Mouse (Mus musculus): Measurements from ENCODE around the gene Prex1.

Prex1 gene

GRCm38 (mm10) chr2:166726891-166727290 lies 13.3 kb upstream of the Prex1 start:
- DNase-seq (ENCODE audit: low read depth, low spot score), result no peak

GRCm38 (mm10) chr2:166720416-166720815 lies 6.8 kb upstream of the Prex1 start:
- DNase-seq (ENCODE audit: low read depth, low spot score), result no peak

- peak; percentile 70 for DNase-seq (ENCODE audit: low read depth, low spot score)
Observed at GRCm38 (mm10) chr2:166719930-166720305, 6.3 kb upstream of the Prex1 start.

DNA sequence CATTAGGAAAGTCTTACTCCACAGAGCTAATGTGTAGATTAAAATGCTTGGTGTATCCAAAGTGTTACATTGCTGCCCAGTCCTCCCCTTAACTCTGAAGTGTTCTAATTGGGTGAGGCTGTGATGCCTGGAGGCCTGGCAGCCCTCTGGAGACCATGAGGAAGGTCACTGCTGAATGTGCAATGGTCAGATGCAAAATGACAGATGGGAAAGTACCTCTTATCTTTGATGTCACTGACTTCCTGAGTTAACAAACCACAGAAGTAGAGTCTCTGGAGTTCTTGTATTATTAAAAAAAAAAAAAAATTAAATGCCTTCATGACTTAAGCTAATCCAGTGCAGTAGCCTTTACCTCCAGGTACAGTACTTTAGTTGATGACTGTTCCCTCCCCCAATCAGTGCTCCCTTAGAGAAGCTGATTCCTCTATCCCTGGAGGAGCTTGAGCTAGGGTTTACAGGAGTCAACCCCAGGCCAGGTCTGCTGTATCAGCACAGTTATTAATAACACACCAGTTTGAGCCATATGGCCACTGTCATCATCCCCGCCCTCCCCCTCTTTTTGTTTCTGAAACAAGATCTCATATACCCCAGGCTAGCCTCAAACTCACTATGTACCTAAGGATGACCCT lies 5.8 kb upstream of the Prex1 start:
- no peak for DNase-seq (ENCODE audit: low read depth, low spot score)

- no peak for DNase-seq (ENCODE audit: low read depth, low spot score)
Observed at GRCm38 (mm10) chr2:166716067-166716466, 2.4 kb upstream of the Prex1 start.

DNA sequence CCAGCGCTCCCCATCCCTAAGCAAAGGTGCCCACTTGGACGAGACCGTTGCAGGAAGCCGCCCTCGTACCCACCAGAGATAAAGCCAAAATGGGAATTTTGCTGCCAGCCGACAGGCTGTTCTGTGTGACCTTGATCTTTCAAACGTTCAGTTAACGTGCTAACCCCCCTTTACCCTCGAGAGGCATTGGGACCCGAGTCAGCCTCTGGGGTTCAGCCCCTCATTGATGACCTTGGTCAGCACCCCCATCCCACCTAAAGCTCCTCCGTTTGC lies 731 bp upstream of the Prex1 start:
- no peak for DNase-seq (ENCODE audit: low read depth, low spot score)

- peak; percentile 72 for DNase-seq (ENCODE audit: low read depth, low spot score)
Observed at GRCm38 (mm10) chr2:166712801-166713689, 587 bp downstream of the Prex1 start.

DNA sequence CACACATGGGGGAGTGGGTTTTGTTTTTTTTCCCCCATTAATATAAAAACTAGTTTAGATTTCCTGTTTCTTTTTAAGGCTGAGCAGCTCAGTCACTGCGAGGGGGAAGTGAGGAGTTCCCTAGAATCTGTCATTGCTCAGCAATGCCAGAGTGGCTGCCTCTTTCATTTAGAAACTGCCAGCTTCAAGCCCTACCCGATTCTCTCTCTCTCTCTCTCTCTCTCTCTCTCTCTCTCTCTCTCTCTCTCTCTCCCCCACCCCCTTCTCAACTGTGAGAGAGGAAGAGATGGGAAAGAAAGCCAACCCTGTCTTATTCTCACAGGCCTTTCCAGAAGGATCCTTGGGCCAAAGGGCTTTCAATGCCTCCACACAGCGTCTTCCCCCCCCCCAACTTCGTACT lies 1.3 kb downstream of the Prex1 start:
- no peak for DNase-seq (ENCODE audit: low read depth, low spot score)

DNA sequence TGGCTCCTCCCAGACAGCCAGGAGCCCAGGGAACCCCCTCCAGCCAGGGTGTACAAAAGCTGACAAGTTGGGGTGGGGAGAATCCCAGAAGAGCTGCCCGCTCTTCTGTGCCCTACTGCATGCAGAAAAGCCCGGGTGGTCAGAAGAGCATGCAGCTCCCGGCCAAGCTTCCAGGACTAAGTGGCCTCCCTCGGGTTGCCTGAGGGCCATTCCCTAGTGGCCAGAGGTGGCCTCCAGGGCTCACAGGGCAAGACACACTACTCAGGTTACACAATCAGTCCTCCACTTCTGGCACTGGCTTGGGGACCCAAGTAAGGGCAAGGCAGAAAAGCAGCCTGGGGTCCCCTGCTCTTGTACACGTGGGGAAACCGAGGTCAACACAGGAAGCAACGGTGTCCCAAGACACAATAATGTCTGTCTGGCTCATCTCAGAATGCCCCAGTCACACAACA lies 1.9 kb downstream of the Prex1 start:
- DNase-seq (ENCODE audit: low read depth, low spot score), result no peak

- DNase-seq (ENCODE audit: low read depth, low spot score), result no peak
Observed at GRCm38 (mm10) chr2:166709883-166710282, 3.7 kb downstream of the Prex1 start.

DNA sequence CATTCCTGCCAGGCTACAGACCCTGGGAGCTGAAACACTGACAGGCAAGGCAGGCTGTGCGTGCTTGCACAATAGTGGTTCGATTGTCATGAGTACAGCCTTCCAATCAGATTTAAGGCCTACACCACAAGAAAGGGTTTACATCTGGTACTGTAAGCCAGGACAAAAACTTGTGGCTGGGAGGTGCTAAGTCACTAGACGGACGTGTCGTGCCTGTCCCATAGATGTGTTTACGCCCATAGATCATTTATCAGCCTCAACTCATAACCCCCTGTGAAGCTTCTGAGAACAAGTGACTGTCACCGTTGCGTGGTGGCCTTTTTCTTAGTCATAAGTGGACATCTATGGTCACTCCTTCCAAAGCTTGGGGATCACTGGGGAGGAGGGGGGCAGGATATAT lies 5.3 kb downstream of the Prex1 start:
- no peak for DNase-seq (ENCODE audit: low read depth, low spot score)

GRCm38 (mm10) chr2:166706526-166706925 lies 7.1 kb downstream of the Prex1 start:
- no peak for DNase-seq (ENCODE audit: low read depth, low spot score)

DNA sequence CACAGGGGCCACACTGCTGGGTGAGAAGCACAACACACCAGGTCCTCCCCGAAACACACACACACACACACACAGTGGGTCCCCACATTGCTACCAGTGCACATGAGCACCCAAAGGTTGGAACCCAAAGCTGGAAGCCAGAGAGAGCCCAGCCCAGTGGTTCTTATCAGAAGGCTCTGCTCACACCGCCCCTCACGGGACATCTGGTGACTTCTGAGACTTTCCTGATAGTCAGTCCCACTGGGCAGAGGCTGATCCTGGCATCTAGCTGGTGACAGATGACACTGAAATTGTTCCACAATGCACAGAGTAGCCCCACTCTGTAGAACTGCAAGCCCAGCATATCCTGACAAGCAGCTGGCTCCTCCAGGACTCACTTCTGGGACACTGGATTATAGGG lies 10.1 kb downstream of the Prex1 start:
- DNase-seq (ENCODE audit: low read depth, low spot score), result no peak

DNA sequence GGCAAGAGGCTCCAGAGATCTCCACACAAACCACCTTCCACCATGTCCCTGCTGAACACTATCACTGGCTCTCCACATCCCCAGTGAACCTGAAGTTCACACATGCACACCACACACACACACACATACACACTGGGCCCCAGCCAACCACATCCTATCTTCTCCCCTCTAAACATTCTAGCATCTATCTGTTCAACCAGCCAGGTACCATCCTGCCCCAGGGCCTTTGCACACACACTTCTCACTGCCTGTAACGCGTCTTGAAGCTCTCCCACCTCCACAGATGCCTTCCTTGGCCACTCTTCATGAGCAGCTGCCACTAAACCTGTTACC lies 11.6 kb downstream of the Prex1 start:
- no peak for DNase-seq (ENCODE audit: low read depth, low spot score)

DNA sequence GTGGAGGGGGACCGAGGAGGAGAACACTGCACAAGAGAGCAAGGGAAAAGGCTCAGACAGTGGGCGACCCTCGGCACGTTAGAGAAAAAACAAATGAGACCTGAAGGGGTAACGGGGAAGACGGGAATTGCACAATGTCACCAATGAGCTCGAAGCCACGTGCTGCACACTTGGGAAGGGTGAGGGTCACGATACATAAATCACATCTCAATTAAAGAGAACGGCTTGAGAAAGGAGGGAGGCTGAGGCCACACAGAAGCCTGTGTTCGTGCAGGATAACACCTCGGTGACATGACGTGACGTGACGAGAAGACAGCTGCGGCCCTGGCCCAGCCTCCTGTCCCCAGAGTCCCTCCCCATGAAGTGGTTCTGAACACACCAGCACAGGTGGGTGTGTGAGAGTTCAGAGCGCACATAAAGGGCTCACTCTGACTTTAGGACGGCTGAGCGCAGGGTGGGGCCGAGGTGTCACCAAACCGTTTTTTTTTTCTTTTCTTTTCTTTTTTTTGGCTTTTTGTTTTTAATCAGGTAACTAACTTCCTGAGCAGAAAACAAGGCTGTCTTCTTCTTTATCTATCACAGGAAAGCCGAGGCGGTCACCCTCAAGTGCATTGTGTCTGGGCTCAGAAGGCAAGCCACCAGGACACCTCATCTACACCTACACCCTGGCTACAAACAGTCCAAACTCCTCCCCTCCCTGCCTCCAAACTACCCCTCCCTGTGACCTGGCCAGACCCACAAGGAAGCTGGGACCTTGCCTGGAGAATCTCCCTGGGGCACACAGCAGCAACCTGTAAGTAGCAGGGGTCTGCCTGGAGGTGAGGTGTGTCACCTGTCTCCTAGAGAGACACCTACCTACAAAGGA lies 12.2 kb downstream of the Prex1 start:
- DNase-seq (ENCODE audit: low read depth, low spot score), result no peak

DNA sequence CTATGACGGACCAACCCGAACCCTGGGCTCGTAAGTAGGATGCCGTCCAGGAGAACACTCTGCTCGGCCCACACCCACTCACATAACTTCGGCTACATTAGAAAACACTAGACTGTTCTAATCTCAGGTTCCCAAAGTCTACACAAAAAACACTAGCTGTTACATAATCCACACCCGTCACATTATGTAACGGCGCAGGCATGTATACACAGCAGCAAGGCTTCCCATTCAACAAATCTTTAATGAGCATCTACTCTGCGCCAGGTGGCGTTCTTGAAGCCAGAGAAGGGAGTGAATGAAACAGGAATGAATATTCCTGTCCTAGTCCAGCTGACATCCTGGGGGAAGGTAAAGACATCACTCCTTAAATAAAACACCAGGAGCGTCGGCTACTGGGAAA lies 12.9 kb downstream of the Prex1 start:
- DNase-seq (ENCODE audit: low read depth, low spot score), result no peak

GRCm38 (mm10) chr2:166700116-166700515 lies 13.5 kb downstream of the Prex1 start:
- peak; percentile 45 for DNase-seq (ENCODE audit: low read depth, low spot score)

DNA sequence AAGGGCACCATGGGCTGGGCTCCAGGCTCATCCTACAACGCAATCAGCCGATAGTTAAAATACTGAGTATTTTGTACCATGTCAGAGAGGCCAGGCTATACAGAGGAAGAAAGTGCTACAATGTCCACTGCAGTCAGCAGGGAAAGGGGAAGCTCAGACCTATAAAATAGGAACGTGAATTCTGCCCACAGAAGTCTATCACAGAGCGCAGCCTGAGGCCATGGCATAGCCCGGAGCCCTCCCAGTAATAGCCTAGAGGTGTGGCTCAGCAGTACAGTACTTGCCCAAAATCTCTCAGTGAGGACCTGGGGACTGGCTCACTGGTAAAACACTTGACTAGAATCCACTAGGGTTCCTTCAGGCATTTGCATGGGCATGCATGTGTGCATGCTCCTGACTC lies 14.1 kb downstream of the Prex1 start:
- no peak for DNase-seq (ENCODE audit: low read depth, low spot score)

DNA sequence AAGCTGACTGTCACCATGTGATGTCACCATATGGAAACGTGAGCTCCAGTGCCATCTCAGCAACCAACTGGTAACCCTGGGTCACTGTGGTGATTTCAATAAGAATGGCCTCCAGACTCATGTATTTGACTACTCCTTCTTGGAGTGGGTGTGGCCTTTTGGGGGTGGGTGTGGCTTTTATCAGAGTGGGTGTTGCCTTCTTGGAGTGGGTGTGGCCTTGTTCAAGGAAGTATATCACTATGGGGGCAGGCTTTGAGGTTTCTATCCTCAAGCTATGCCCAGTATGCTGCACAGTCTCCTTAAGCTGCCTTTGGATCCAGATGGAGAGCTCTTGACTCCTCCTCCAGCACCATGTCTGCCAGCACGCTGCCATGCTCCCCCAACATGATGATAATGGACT lies 19.0 kb downstream of the Prex1 start:
- peak; percentile 83 for DNase-seq (ENCODE audit: low read depth, low spot score)

- DNase-seq (ENCODE audit: low read depth, low spot score), result no peak
Observed at GRCm38 (mm10) chr2:166693394-166693793, 20.2 kb downstream of the Prex1 start.

DNA sequence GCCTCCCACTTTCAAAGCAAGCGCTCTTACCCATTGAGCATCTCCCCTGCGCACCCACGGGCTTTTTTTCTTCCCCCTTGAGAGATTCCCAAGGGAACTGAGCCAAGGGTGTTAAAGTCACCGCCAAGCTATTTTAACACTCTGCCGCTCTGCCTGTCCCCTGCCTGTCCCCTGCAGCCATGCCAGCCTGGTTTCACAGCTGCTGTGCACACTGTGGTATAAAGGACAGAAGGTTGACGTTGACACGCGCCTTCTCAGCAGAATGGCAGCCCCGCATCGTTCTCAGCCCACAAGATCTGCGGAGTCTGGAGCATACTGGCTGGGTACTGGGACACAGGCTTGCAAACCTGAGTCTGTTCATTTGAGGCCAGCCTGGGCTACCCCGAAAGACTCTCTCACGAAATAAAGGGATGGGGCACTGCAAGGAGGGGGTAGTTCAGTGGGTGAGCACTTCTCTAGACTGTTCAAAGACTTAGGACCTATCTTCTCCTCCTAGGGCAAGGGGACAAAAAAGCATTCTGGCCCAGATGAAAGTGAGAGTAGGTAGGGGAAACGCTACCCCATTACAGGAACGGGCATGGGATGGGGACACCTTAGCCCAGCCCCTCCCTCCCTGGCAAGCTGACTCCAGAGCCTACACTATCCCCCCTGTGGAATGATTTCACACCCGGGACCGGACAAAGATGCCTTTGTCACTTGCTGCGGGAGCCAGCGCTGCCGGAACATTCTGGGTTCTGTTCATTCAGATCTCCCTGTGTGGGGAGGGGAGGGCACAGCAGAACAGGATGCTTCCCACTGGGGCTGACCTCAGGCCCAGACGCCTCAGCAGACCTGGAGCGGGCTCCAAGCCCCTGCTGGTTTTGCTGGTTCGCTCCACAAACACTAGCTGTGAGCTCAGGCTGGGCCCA lies 21.8 kb downstream of the Prex1 start:
- DNase-seq (ENCODE audit: low read depth, low spot score), result no peak

DNA sequence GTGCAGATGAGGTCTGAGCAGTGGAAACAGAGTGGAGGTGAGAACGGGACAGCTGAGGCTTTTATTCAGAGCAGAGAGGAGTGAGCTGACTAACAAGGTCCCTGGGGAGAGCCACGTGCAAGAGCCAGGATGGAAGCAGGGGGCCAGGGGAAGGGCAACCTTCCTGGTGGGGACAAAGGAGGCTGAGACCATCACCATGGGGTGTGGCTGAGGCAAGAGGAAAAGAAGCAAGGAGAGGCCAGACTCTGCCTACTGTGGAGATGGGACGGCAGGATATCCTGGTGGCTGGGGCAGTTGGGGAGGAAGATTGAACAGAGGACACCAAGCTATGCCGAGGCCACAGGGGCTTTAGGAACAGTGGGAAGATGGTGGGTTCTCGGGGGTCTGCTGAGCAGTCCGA lies 26.7 kb downstream of the Prex1 start:
- no peak for DNase-seq (ENCODE audit: low read depth, low spot score)
